Mouse (Mus musculus): ENCODE measurements around the gene Zcchc10. TPM values are rescaled to one million over a fixed set of nuclear protein-coding genes. Genes with fewer than 3 reads are reported as not detected.
"Not testable (repeated sequence)": the region's sequence is repeated elsewhere in the genome, so short reads cannot be mapped to it uniquely, and the experiment has no call there.

The Zcchc10 gene
- polyA plus RNA-seq, 1 experiment from 2014 or later: 15.1 TPM

- Histone ChIP-seq H3K9me3 (ENCODE audit: control insufficient read depth, low read length) (no peaks in the 10 kb centered on the region), H3K27me3 (ENCODE audit: control insufficient read depth, insufficient read depth, low read length) (no peaks in the 10 kb centered on the region), H3K9ac (replicated peaks; ENCODE audit: low read length) (no peak overlapping the region), H3K4me1 (ENCODE audit: control insufficient read depth, insufficient read depth, low read length) (no peaks in the 10 kb centered on the region), H3K36me3 (ENCODE audit: control insufficient read depth, insufficient read depth, low read length) (no peaks in the 10 kb centered on the region), H3K4me2 (ENCODE audit: low read length) (no peak overlapping the region), H3K27ac (replicated peaks; ENCODE audit: low read depth, low read length) (no peak overlapping the region), H3K4me3 (replicated peaks; ENCODE audit: low read depth, low read length) (no peak overlapping the region)
- DNase-seq (no peak), ATAC-seq (ENCODE audit: low FRiP score, low TSS enrichment) (no peak)
- WGBS: 27% methylated on average over 1 of the region's 1 CpGs
These were observed 13.1 kb upstream of the Zcchc10 start for GRCm38 (mm10) chr11:53311385-53311784.

- not testable (repeated sequence) for H3K27me3 ChIP-seq (ENCODE audit: control insufficient read depth, insufficient read depth, low read length); H3K36me3 ChIP-seq (ENCODE audit: control insufficient read depth, insufficient read depth, low read length); H3K9ac ChIP-seq (replicated peaks; ENCODE audit: low read length); H3K4me2 ChIP-seq (ENCODE audit: low read length); H3K4me3 ChIP-seq (replicated peaks; ENCODE audit: low read depth, low read length); H3K27ac ChIP-seq (replicated peaks; ENCODE audit: low read depth, low read length); H3K4me1 ChIP-seq (ENCODE audit: control insufficient read depth, insufficient read depth, low read length); ATAC-seq (ENCODE audit: low FRiP score, low TSS enrichment); DNase-seq; H3K9me3 ChIP-seq (ENCODE audit: control insufficient read depth, low read length)
- WGBS: 89% methylated on average over 1 of the region's 1 CpGs
These were observed 11.7 kb upstream of the Zcchc10 start for GRCm38 (mm10) chr11:53312823-53313222.

GRCm38 (mm10) chr11:53314770-53315173 is 9.7 kb upstream of the Zcchc10 start:
- H3K27ac ChIP-seq (replicated peaks; ENCODE audit: low read depth, low read length): no peak overlapping the region
- no peak overlapping the region for H3K4me3 ChIP-seq (replicated peaks; ENCODE audit: low read depth, low read length)
- H3K9ac ChIP-seq (replicated peaks; ENCODE audit: low read length): no peak overlapping the region
- no peak overlapping the region for H3K4me2 ChIP-seq (ENCODE audit: low read length)
- 78% methylated on average over 1 of the region's 1 CpGs for WGBS
- DNase-seq: no peak
- H3K9me3 ChIP-seq (ENCODE audit: control insufficient read depth, low read length): no peaks in the 10 kb centered on the region
- H3K27me3 ChIP-seq (ENCODE audit: control insufficient read depth, insufficient read depth, low read length): no peaks in the 10 kb centered on the region
- no peak for ATAC-seq (ENCODE audit: low FRiP score, low TSS enrichment)
- no peaks in the 10 kb centered on the region for H3K4me1 ChIP-seq (ENCODE audit: control insufficient read depth, insufficient read depth, low read length)
- no peaks in the 10 kb centered on the region for H3K36me3 ChIP-seq (ENCODE audit: control insufficient read depth, insufficient read depth, low read length)

- DNase-seq (peak; percentile 23), ATAC-seq (ENCODE audit: low FRiP score, low TSS enrichment) (no peak)
- Histone ChIP-seq H3K9ac (replicated peaks; ENCODE audit: low read length) (no peak overlapping the region), H3K4me3 (replicated peaks; ENCODE audit: low read depth, low read length) (no peak overlapping the region), H3K27me3 (ENCODE audit: control insufficient read depth, insufficient read depth, low read length) (no peaks in the 10 kb centered on the region), H3K4me1 (ENCODE audit: control insufficient read depth, insufficient read depth, low read length) (no peaks in the 10 kb centered on the region), H3K4me2 (ENCODE audit: low read length) (no peak overlapping the region), H3K36me3 (ENCODE audit: control insufficient read depth, insufficient read depth, low read length) (no peaks in the 10 kb centered on the region), H3K27ac (replicated peaks; ENCODE audit: low read depth, low read length) (no peak overlapping the region), H3K9me3 (ENCODE audit: control insufficient read depth, low read length) (no peaks in the 10 kb centered on the region)
- 64% methylated on average over 6 of the region's 6 CpGs for WGBS
These were observed 7.5 kb upstream of the Zcchc10 start for GRCm38 (mm10) chr11:53316996-53317395.

- no peak for DNase-seq
- Histone ChIP-seq H3K4me1 (ENCODE audit: control insufficient read depth, insufficient read depth, low read length) (no peaks in the 10 kb centered on the region), H3K4me2 (ENCODE audit: low read length) (no peak overlapping the region), H3K4me3 (replicated peaks; ENCODE audit: low read depth, low read length) (no peak overlapping the region), H3K9ac (replicated peaks; ENCODE audit: low read length) (no peak overlapping the region), H3K27ac (replicated peaks; ENCODE audit: low read depth, low read length) (no peak overlapping the region), H3K36me3 (ENCODE audit: control insufficient read depth, insufficient read depth, low read length) (no peaks in the 10 kb centered on the region), H3K9me3 (ENCODE audit: control insufficient read depth, low read length) (no peaks in the 10 kb centered on the region), H3K27me3 (ENCODE audit: control insufficient read depth, insufficient read depth, low read length) (no peaks in the 10 kb centered on the region)
- 90% methylated on average over 7 of the region's 7 CpGs for WGBS
- ATAC-seq (ENCODE audit: low FRiP score, low TSS enrichment): no peak
These were observed 6.4 kb upstream of the Zcchc10 start for GRCm38 (mm10) chr11:53318041-53318440.

- not testable (repeated sequence) for H3K9ac ChIP-seq (replicated peaks; ENCODE audit: low read length); H3K4me3 ChIP-seq (replicated peaks; ENCODE audit: low read depth, low read length); H3K4me1 ChIP-seq (ENCODE audit: control insufficient read depth, insufficient read depth, low read length); H3K36me3 ChIP-seq (ENCODE audit: control insufficient read depth, insufficient read depth, low read length); ATAC-seq (ENCODE audit: low FRiP score, low TSS enrichment); DNase-seq; H3K27ac ChIP-seq (replicated peaks; ENCODE audit: low read depth, low read length); H3K27me3 ChIP-seq (ENCODE audit: control insufficient read depth, insufficient read depth, low read length); H3K4me2 ChIP-seq (ENCODE audit: low read length); H3K9me3 ChIP-seq (ENCODE audit: control insufficient read depth, low read length)
- WGBS: 90% methylated on average over 3 of the region's 3 CpGs
These were observed 5.9 kb upstream of the Zcchc10 start for GRCm38 (mm10) chr11:53318568-53318967.

GRCm38 (mm10) chr11:53319867-53320266 is 4.6 kb upstream of the Zcchc10 start:
- not testable (repeated sequence) for ATAC-seq (ENCODE audit: low FRiP score, low TSS enrichment); H3K4me1 ChIP-seq (ENCODE audit: control insufficient read depth, insufficient read depth, low read length); H3K9me3 ChIP-seq (ENCODE audit: control insufficient read depth, low read length); H3K27ac ChIP-seq (replicated peaks; ENCODE audit: low read depth, low read length); H3K9ac ChIP-seq (replicated peaks; ENCODE audit: low read length); DNase-seq; H3K4me3 ChIP-seq (replicated peaks; ENCODE audit: low read depth, low read length); H3K4me2 ChIP-seq (ENCODE audit: low read length); H3K27me3 ChIP-seq (ENCODE audit: control insufficient read depth, insufficient read depth, low read length); H3K36me3 ChIP-seq (ENCODE audit: control insufficient read depth, insufficient read depth, low read length)
- 94% methylated on average over 13 of the region's 13 CpGs for WGBS

GRCm38 (mm10) chr11:53330325-53330724 is 5.8 kb downstream of the Zcchc10 start:
- Histone ChIP-seq H3K4me3 (replicated peaks; ENCODE audit: low read depth, low read length) (no peak overlapping the region), H3K27ac (replicated peaks; ENCODE audit: low read depth, low read length) (no peak overlapping the region), H3K9me3 (ENCODE audit: control insufficient read depth, low read length) (no peaks in the 10 kb centered on the region), H3K27me3 (ENCODE audit: control insufficient read depth, insufficient read depth, low read length) (no peaks in the 10 kb centered on the region), H3K4me2 (ENCODE audit: low read length) (no peak overlapping the region), H3K9ac (replicated peaks; ENCODE audit: low read length) (no peak overlapping the region), H3K4me1 (ENCODE audit: control insufficient read depth, insufficient read depth, low read length) (peaks cover 5% of the 10 kb centered on the region; the same call in 1 of the 2 replicates), H3K36me3 (ENCODE audit: control insufficient read depth, insufficient read depth, low read length) (peaks cover 60% of the 10 kb centered on the region)
- ATAC-seq (ENCODE audit: low FRiP score, low TSS enrichment) (no peak), DNase-seq (no peak)
- WGBS: 94% methylated on average over 7 of the region's 7 CpGs

GRCm38 (mm10) chr11:53331121-53331520 is 6.6 kb downstream of the Zcchc10 start:
- H3K36me3 ChIP-seq (ENCODE audit: control insufficient read depth, insufficient read depth, low read length): peaks cover 60% of the 10 kb centered on the region
- no peaks in the 10 kb centered on the region for H3K9me3 ChIP-seq (ENCODE audit: control insufficient read depth, low read length)
- no peak overlapping the region for H3K4me2 ChIP-seq (ENCODE audit: low read length)
- no peaks in the 10 kb centered on the region for H3K4me1 ChIP-seq (ENCODE audit: control insufficient read depth, insufficient read depth, low read length)
- WGBS: 95% methylated on average over 6 of the region's 6 CpGs
- H3K4me3 ChIP-seq (replicated peaks; ENCODE audit: low read depth, low read length): no peak overlapping the region
- no peaks in the 10 kb centered on the region for H3K27me3 ChIP-seq (ENCODE audit: control insufficient read depth, insufficient read depth, low read length)
- DNase-seq: no peak
- H3K27ac ChIP-seq (replicated peaks; ENCODE audit: low read depth, low read length): no peak overlapping the region
- no peak overlapping the region for H3K9ac ChIP-seq (replicated peaks; ENCODE audit: low read length)
- ATAC-seq (ENCODE audit: low FRiP score, low TSS enrichment): no peak

Data from midbrain, embryonic 14.5 days (tissue).